8 mouse cellular contexts compared by ENCODE assay signal in genomic region chr17:26368336-26368992, GRCm38 (mm10). TPM values are rescaled to one million over a fixed set of nuclear protein-coding genes. Genes with fewer than 3 reads are reported as not detected.
DNase-seq lines count a peak whose midpoint lies in the region; ATAC-seq and TF ChIP-seq lines count a peak whose summit lies in the region.

No protein-coding gene starts in this region.

- 77% methylated on average over 10 of the region's 10 CpGs for WGBS in midbrain, postnatal 0 days
- WGBS in midbrain, embryonic 16.5 days = 75% methylated on average over 10 of the region's 10 CpGs
- 57% methylated on average over 10 of the region's 10 CpGs for WGBS in embryonic facial prominence, embryonic 14.5 days
- WGBS in intestine, embryonic 15.5 days = 59% methylated on average over 10 of the region's 10 CpGs
- WGBS in midbrain, embryonic 10.5 days = 79% methylated on average over 10 of the region's 10 CpGs

- no peak overlapping the region for H3K27ac ChIP-seq in midbrain, postnatal 0 days (ENCODE audit: low read depth, low read length)
- no peak overlapping the region for H3K27ac ChIP-seq in midbrain, embryonic 16.5 days (ENCODE audit: low read length)
- H3K27ac ChIP-seq in embryonic facial prominence, embryonic 14.5 days (replicated peaks; ENCODE audit: low read depth, low read length) = peak overlapping the region; percentile 33; the same call in 1 of the 2 replicates
- peak overlapping the region; percentile 59; the same call in 1 of the 2 replicates for H3K27ac ChIP-seq in intestine, embryonic 15.5 days
- H3K27ac ChIP-seq in midbrain, embryonic 10.5 days (replicated peaks) = no peak overlapping the region

- no peak overlapping the region for H3K4me3 ChIP-seq in midbrain, postnatal 0 days (ENCODE audit: low read depth, low read length)
- no peak overlapping the region for H3K4me3 ChIP-seq in midbrain, embryonic 16.5 days (ENCODE audit: low read depth, low read length)
- H3K4me3 ChIP-seq in embryonic facial prominence, embryonic 14.5 days (ENCODE audit: low read depth, low read length) = no peak overlapping the region
- H3K4me3 ChIP-seq in intestine, embryonic 15.5 days (replicated peaks) = no peak overlapping the region
- no peak overlapping the region for H3K4me3 ChIP-seq in midbrain, embryonic 10.5 days

- H3K4me2 ChIP-seq in midbrain, postnatal 0 days (ENCODE audit: low read depth, low read length, poor library complexity, severe bottlenecking) = no peak overlapping the region
- H3K4me2 ChIP-seq in midbrain, embryonic 16.5 days (ENCODE audit: low read length) = no peak overlapping the region
- H3K4me2 ChIP-seq in embryonic facial prominence, embryonic 14.5 days (ENCODE audit: low read depth, low read length) = no peak overlapping the region
- no peak overlapping the region for H3K4me2 ChIP-seq in intestine, embryonic 15.5 days (replicated peaks)

- peaks cover 4% of the 10 kb centered on the region; the same call in 1 of the 2 replicates for H3K4me1 ChIP-seq in midbrain, postnatal 0 days (ENCODE audit: insufficient read depth, low read length)
- peaks cover 3% of the 10 kb centered on the region; the same call in 1 of the 2 replicates for H3K4me1 ChIP-seq in midbrain, embryonic 16.5 days (ENCODE audit: control insufficient read depth, insufficient read depth, low read length)
- H3K4me1 ChIP-seq in embryonic facial prominence, embryonic 14.5 days (ENCODE audit: control insufficient read depth, insufficient read depth, low read length) = peaks cover 5% of the 10 kb centered on the region; the same call in 1 of the 2 replicates
- H3K4me1 ChIP-seq in intestine, embryonic 15.5 days (replicated peaks) = peaks cover 31% of the 10 kb centered on the region
- H3K4me1 ChIP-seq in midbrain, embryonic 10.5 days = peaks cover 26% of the 10 kb centered on the region

- H3K9me3 ChIP-seq in midbrain, postnatal 0 days (ENCODE audit: low read length) = no peaks in the 10 kb centered on the region
- H3K9me3 ChIP-seq in midbrain, embryonic 16.5 days (replicated peaks; ENCODE audit: control insufficient read depth, low read length, poor library complexity, severe bottlenecking) = no peaks in the 10 kb centered on the region
- no peaks in the 10 kb centered on the region for H3K9me3 ChIP-seq in embryonic facial prominence, embryonic 14.5 days (ENCODE audit: control insufficient read depth, low read length)
- H3K9me3 ChIP-seq in intestine, embryonic 15.5 days = no peaks in the 10 kb centered on the region
- no peaks in the 10 kb centered on the region for H3K9me3 ChIP-seq in midbrain, embryonic 10.5 days (replicated peaks)

- no peak for ATAC-seq in midbrain, postnatal 0 days (ENCODE audit: low FRiP score)
- ATAC-seq in midbrain, embryonic 16.5 days = no peak
- peak; percentile 66 for ATAC-seq in embryonic facial prominence, embryonic 14.5 days (ENCODE audit: low read depth)
- ATAC-seq in intestine, embryonic 15.5 days = peak; percentile 79

- no peaks in the 10 kb centered on the region; the same call in 1 of the 2 replicates for H3K27me3 ChIP-seq in midbrain, postnatal 0 days (ENCODE audit: insufficient read depth, low read length)
- H3K27me3 ChIP-seq in midbrain, embryonic 16.5 days (ENCODE audit: control insufficient read depth, insufficient read depth, low read depth, low read length) = no peaks in the 10 kb centered on the region
- H3K27me3 ChIP-seq in embryonic facial prominence, embryonic 14.5 days (replicated peaks; ENCODE audit: control insufficient read depth, insufficient read depth, low read length) = no peaks in the 10 kb centered on the region
- H3K27me3 ChIP-seq in intestine, embryonic 15.5 days (replicated peaks) = no peaks in the 10 kb centered on the region
- no peaks in the 10 kb centered on the region for H3K27me3 ChIP-seq in midbrain, embryonic 10.5 days (ENCODE audit: low read depth, poor library complexity, severe bottlenecking)

- no peaks in the 10 kb centered on the region for H3K36me3 ChIP-seq in midbrain, postnatal 0 days (ENCODE audit: insufficient read depth, low read length)
- no peaks in the 10 kb centered on the region for H3K36me3 ChIP-seq in midbrain, embryonic 16.5 days (ENCODE audit: control insufficient read depth, insufficient read depth, low read length)
- no peaks in the 10 kb centered on the region for H3K36me3 ChIP-seq in embryonic facial prominence, embryonic 14.5 days (ENCODE audit: control insufficient read depth, insufficient read depth, low read length)
- H3K36me3 ChIP-seq in intestine, embryonic 15.5 days = no peaks in the 10 kb centered on the region
- H3K36me3 ChIP-seq in midbrain, embryonic 10.5 days = no peaks in the 10 kb centered on the region

- TF ChIP-seq CTCF in midbrain, postnatal 0 days (IDR thresholded peaks at IDR 0.05) = no peak

- H3K9ac ChIP-seq in midbrain, postnatal 0 days (replicated peaks; ENCODE audit: low read length, poor library complexity, severe bottlenecking) = no peak overlapping the region
- no peak overlapping the region for H3K9ac ChIP-seq in midbrain, embryonic 16.5 days (ENCODE audit: low read depth, low read length)
- no peak overlapping the region for H3K9ac ChIP-seq in embryonic facial prominence, embryonic 14.5 days (ENCODE audit: low read depth, low read length)
- no peak overlapping the region for H3K9ac ChIP-seq in intestine, embryonic 15.5 days

- DNase-seq in midbrain, postnatal 0 days (ENCODE audit: low spot score) = peak; percentile 38
- peak; percentile 91 for DNase-seq in embryonic facial prominence, embryonic 14.5 days (ENCODE audit: low spot score)
- peak; percentile 85 for DNase-seq in lung, postnatal 14 days
- no peak for DNase-seq in cerebellum, adult 8-10 months
- no peak for DNase-seq in midbrain, embryonic 10.5 days (ENCODE audit: low spot score)
- no peak for DNase-seq in right cerebral cortex, postnatal 25 days

RNA-seq across cellular contexts. Expression of gene Neurl1b, which starts 46.2 kb away (rescaled TPM):
- total RNA-seq in midbrain, postnatal 0 days (2014; rRNA removed) = 51.1 and 69.7 TPM in 2 replicates
- 2.1 and 2.3 TPM in 2 replicates for polyA plus RNA-seq in midbrain, postnatal 0 days (2015; fragmentation: Nextera tagmentation; extraction: Ambion mirVana)
- polyA plus RNA-seq in midbrain, embryonic 16.5 days (2015; fragmentation: Nextera tagmentation; extraction: Ambion mirVana) = 2.0 and 2.3 TPM in 2 replicates
- 0.85 and 1.0 TPM in 2 replicates for polyA plus RNA-seq in embryonic facial prominence, embryonic 14.5 days (2014; fragmentation: Nextera tagmentation; extraction: Ambion mirVana)
- 1.8 and 2.2 TPM in 2 replicates for polyA plus RNA-seq in intestine, embryonic 15.5 days (2015; fragmentation: Nextera tagmentation; extraction: Ambion mirVana)
- 0.16 and 0.19 TPM in 2 replicates for polyA plus RNA-seq in midbrain, embryonic 10.5 days (2016; fragmentation: Nextera tagmentation; extraction: Ambion mirVana)

Comparison
In these comparisons a context has a peak if more than half of its experiments do, and no peak if none do; other contexts are left out.
1. DNase-seq: peak in midbrain, postnatal 0 days (single experiment), embryonic facial prominence, embryonic 14.5 days (single experiment) and lung, postnatal 14 days (single experiment); none in cerebellum, adult 8-10 months (single experiment), midbrain, embryonic 10.5 days (single experiment) and right cerebral cortex, postnatal 25 days (single experiment).
2. ATAC-seq: peak in embryonic facial prominence, embryonic 14.5 days (single experiment) and intestine, embryonic 15.5 days (single experiment); none in midbrain, postnatal 0 days (single experiment) and midbrain, embryonic 16.5 days (single experiment).
3. H3K27ac ChIP-seq: peak in embryonic facial prominence, embryonic 14.5 days (single experiment) and intestine, embryonic 15.5 days (single experiment); none in midbrain, postnatal 0 days (single experiment), midbrain, embryonic 16.5 days (single experiment) and midbrain, embryonic 10.5 days (single experiment).